Mouse (Mus musculus) left cerebral cortex, postnatal 10 days (tissue): ENCODE data around the gene Them5. TPM values are rescaled to one million over a fixed set of nuclear protein-coding genes. Genes with fewer than 3 reads are reported as not detected.

Experiments used
- DNase-seq, 2 experiments: peaks; one replicate each; pipeline ENCODE4 v3.0.0; 2021 to 2022; ENCODE audit warnings: low spot score in 2 of 2, mixed read lengths in 1 of 2; ENCODE audit errors: extremely low spot score in 1 of 2
- intact Hi-C: fragments of 180-260 bp; cut with DNase I; formaldehyde crosslinking; loops from one replicate; pipeline ENCODE4 v1.15.1; 2025
- total RNA-seq, 2 experiments: library from RNA; stranded (reverse); gene quantifications; 2 replicates each; pipeline ENCODE4 v1.2.3; 2021

Them5 gene
- total RNA-seq, 2 experiments from 2014 or later: not detected

GRCm38 (mm10) chr3:94368631-94369030 lies 26.7 kb downstream of the Them5 start:
- DNase-seq: no peak
- intact Hi-C loops: loop anchor here (5.0 kb wide), 1 partner anchor 539 kb away; no protein-coding TSS in a partner anchor

DNA sequence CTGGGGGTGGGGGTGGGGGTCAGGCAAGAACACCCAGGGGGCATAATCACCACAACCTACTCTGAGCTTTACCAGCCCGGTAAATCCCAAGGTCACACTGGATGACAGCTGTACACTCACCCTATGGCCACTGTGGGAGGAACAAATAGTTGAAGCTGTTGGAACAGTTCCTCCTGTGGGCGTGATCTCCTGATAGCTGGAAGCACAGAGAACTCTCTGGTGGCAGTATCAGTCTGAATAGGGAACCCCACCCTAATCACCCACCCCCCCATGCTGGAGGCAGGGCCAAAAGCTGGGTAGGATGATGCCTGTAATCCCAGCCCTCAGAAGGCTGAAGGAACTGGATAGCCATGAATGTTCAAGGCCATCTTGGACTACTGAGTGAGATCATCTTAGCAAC lies 27.8 kb downstream of the Them5 start:
- intact Hi-C loops: loop anchor here (5.0 kb wide), 2 partner anchors 43 to 538 kb away; partner anchors contain the start of gene Tdrkh
- no peak for DNase-seq

DNA sequence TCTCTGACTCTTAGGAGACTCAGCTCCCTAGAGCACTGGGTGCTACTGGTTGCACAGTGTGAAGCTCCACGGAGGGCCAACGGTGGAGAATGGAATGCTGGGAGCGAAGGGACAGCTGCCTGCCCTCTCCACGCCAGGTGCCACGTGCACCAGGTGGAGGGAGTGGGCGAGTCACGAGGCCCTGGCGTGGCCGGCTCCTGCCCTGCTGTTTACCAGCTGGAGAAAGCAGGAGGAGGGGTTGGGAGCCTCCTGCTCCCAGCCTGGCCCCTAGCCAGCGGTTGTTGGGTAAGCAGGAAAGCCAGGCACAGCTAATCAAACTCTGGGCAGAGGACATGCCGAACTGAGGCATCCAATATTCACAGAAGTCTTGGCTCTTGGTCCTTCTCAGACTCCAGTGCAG lies 29.7 kb downstream of the Them5 start:
- peak; percentile 24 to 79 for DNase-seq
- intact Hi-C loops: loop anchor here (5.0 kb wide), 1 partner anchor 41 kb away; the partner anchor contains the start of gene Tdrkh

DNA sequence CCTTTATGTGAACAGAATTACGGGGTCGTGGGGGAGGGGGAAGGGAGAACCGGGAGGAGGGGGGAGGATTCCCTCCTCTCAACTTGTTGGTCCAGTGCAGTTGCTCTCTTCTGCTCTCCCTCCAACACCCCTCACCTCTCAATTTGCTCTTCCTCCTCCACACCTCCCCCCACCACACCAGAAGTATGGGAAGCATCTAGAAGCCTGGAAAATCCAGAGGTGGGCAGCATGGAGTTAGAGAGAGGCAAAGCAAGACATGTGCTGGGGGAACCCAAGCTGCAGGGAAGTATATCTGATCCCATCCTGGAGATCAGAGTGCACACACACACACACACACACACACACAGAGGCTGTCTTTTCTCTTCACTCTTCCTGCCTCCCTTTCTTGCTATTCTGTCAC lies 30.1 kb downstream of the Them5 start:
- no peak for DNase-seq
- intact Hi-C loops: loop anchor here (5.0 kb wide), 1 partner anchor 40 kb away; the partner anchor contains the start of gene Tdrkh

- intact Hi-C loops: loop anchor here (5.0 kb wide), 1 partner anchor 40 kb away; the partner anchor contains the start of gene Tdrkh
- no peak for DNase-seq
Measured at GRCm38 (mm10) chr3:94372641-94373040, 30.7 kb downstream of the Them5 start, which contains the start of gene Rorc. Gene Rorc, plus strand, starts transcription at chr3:94372794.

- DNase-seq: no peak
- intact Hi-C loops: loop anchor here (5.0 kb wide), 1 partner anchor 39 kb away; the partner anchor contains the start of gene Tdrkh
Measured at GRCm38 (mm10) chr3:94373090-94373489, 31.2 kb downstream of the Them5 start.

GRCm38 (mm10) chr3:94373597-94374011 lies 31.7 kb downstream of the Them5 start:
- peak in 1 of 2 experiments; percentile 54 for DNase-seq
- intact Hi-C loops: loop anchor here (5.0 kb wide), 1 partner anchor 39 kb away; the partner anchor contains the start of gene Tdrkh

- no peak for DNase-seq
- intact Hi-C loops: loop anchor here (5.0 kb wide), 1 partner anchor 38 kb away; the partner anchor contains the start of gene Tdrkh
Measured at GRCm38 (mm10) chr3:94374636-94375035, 32.7 kb downstream of the Them5 start.

GRCm38 (mm10) chr3:94375146-94375545 lies 33.2 kb downstream of the Them5 start:
- no peak for DNase-seq
- intact Hi-C loops: no loop called here

GRCm38 (mm10) chr3:94375861-94376260 lies 34.0 kb downstream of the Them5 start:
- intact Hi-C loops: no loop called here
- DNase-seq: no peak

DNA sequence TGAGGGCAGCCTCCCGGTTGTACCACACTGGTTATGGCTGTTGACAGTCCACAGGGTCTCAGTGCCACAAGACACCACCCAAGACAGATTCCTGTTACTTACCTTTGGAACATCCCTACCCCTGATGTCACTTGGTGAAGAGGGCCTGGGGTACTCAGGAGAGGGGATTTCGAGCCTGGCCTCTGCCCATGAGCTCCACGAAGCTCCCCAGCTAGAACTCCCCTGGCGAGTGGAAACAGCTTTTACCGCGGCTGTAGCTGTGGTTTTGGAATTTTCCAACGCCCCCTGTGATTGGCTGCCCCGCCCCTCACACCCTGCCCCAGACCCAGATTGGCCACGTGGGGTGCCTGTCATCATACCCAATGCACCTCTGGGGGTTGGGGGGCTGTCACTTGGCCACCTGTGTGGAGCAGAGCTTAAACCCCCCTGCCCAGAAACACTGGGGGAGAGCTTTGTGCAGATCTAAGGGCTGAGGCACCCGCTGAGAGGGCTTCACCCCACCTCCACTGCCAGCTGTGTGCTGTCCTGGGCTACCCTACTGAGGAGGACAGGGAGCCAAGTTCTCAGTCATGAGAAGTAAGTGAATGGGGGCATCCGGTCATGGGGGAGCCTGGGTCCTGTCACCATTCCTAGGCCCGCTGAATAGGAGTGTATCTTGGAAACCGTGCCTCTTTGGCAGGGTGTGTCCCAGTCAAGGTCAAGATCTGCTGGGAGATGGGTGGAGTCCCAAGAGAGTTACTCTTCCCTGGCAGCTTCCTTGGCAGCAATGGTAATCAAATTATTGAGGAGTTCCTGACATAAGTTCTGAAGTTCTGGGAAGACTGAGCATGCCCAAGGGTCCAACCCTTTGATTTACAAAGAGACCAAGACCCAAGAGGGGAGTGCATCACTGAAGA lies 35.4 kb downstream of the Them5 start:
- no peak for DNase-seq
- intact Hi-C loops: no loop called here

DNA sequence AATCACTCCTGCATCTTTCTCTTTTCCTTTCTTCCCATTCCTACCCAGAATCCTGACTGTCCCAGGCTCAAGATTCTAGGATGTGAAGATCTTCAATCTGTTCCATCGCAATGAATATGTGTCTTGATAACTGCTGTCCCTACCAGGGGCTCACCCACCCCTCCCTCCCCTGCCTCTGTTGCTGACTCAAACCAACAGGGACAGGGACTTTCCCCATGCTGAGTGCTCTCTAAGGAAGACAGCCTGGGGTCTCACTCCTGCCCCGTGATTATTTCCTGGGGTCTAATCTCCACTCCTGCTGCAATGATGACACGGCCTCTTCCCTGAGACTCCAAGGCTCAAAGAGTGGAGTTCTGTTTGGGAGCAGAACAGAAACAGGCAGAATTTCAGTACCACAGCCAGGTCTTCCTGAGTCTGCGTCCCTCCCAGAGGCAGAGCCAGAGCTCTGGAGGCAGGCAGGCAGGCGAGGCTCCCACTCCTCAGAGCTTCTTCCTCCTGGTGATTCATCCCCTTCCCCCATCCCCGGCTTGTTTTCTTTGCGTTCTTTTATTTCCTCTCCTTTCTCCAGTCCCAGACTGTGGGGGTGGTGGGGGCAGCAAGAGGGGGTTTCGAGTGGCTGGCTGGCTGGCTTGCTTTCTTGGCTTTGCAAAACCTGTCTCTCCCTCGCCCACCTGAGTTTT lies 38.1 kb downstream of the Them5 start:
- no peak for DNase-seq
- intact Hi-C loops: no loop called here

- intact Hi-C loops: no loop called here
Measured at GRCm38 (mm10) chr3:94382308-94382707, 40.4 kb downstream of the Them5 start.

DNA sequence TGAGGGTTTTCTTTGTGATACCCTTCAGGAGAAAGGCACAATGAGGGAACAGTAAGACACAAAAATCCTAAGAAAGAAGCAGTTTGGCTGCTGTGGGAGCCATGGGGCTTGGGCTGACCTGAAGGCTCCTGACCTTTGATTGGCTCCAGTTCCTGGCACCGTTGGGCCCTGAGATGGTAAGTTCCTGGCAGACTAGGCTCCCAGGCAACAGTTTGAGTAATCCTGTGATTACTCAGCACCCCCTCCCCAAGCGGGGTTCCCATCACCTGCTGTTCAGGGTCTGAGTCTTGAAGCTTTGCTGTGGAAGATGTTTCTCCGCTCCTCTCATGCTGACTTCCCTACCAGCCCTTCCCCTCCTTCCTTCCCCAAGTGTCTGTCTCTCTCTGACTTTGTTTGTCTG lies 41.6 kb downstream of the Them5 start:
- intact Hi-C loops: no loop called here

More at GRCm38 (mm10) chr3:94382308-94382707, 40.4 kb downstream of the Them5 start:
- no peak for DNase-seq

GRCm38 (mm10) chr3:94386671-94387070 lies 44.8 kb downstream of the Them5 start:
- intact Hi-C loops: no loop called here

More for the DNA sequence above, 41.6 kb downstream of the Them5 start:
- DNase-seq: no peak

GRCm38 (mm10) chr3:94387391-94387790 lies 45.5 kb downstream of the Them5 start:
- intact Hi-C loops: no loop called here
- no peak for DNase-seq

More at GRCm38 (mm10) chr3:94386671-94387070, 44.8 kb downstream of the Them5 start:
- no peak for DNase-seq

GRCm38 (mm10) chr3:94388047-94388446 lies 46.1 kb downstream of the Them5 start:
- DNase-seq: no peak
- intact Hi-C loops: no loop called here

DNA sequence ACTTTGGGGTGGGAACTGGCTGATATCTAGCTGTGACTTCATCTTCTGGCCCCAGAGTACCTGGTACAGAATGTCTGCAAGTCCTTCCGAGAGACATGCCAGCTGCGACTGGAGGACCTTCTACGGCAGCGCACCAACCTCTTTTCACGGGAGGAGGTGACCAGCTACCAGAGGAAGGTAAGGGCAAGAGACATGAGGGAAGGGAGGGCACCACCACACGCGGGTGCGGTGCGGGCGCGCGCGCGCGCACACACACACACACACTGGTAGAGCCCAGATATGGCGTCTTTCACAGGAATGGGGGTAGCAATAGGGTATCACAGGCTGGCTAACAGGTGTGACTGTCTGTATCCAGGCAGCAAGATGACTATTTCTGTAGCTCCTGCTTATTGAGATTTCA lies 47.5 kb downstream of the Them5 start:
- DNase-seq: no peak
- intact Hi-C loops: no loop called here

DNA sequence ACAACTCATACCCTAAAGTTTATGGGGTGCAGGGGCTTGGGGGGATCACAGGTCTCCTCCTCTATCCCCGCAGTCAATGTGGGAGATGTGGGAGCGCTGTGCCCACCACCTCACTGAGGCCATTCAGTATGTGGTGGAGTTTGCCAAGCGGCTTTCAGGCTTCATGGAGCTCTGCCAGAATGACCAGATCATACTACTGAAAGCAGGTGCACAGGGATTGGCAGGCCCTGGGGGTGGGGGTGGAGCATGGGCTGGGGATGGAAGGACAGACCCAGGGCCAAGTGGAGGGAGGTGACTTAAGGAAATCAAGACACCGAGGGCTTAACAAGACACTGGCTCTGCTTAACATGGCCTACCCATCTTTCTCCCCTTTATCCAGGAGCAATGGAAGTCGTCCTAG lies 49.1 kb downstream of the Them5 start:
- intact Hi-C loops: no loop called here
- no peak for DNase-seq
